Mouse (Mus musculus): ENCODE data around the gene Gm11437. TPM values are rescaled to one million over a fixed set of nuclear protein-coding genes. Genes with fewer than 3 reads are reported as not detected.

The Gm11437 gene
- total RNA-seq (2015) (not detected in 2 replicates), total RNA-seq (2017) (not detected in 2 replicates)

- no peak for ATAC-seq (ENCODE audit: poor library complexity, severe bottlenecking)
These were observed at the start of gene Gm11437 for GRCm38 (mm10) chr11:84167046-84167526. Gene Gm11437 (minus strand): TSS chr11:84167476.

- ATAC-seq (ENCODE audit: poor library complexity, severe bottlenecking), result no peak
These were observed 43.6 kb upstream of the Gm11437 start for GRCm38 (mm10) chr11:84210876-84211275.

- ATAC-seq (ENCODE audit: poor library complexity, severe bottlenecking), result no peak
These were observed 38.5 kb upstream of the Gm11437 start for GRCm38 (mm10) chr11:84205776-84206175.

- ATAC-seq (ENCODE audit: poor library complexity, severe bottlenecking), result no peak
These were observed 30.5 kb upstream of the Gm11437 start for GRCm38 (mm10) chr11:84197607-84198402.

GRCm38 (mm10) chr11:84194751-84195150 is 27.5 kb upstream of the Gm11437 start:
- no peak for ATAC-seq (ENCODE audit: poor library complexity, severe bottlenecking)

- no peak for ATAC-seq (ENCODE audit: poor library complexity, severe bottlenecking)
These were observed 26.0 kb upstream of the Gm11437 start for GRCm38 (mm10) chr11:84193249-84193648.

GRCm38 (mm10) chr11:84190581-84191233 is 23.4 kb upstream of the Gm11437 start:
- no peak for ATAC-seq (ENCODE audit: poor library complexity, severe bottlenecking)

GRCm38 (mm10) chr11:84188530-84188929 is 21.3 kb upstream of the Gm11437 start:
- ATAC-seq (ENCODE audit: poor library complexity, severe bottlenecking), result no peak

GRCm38 (mm10) chr11:84181286-84181685 is 14.0 kb upstream of the Gm11437 start:
- ATAC-seq (ENCODE audit: poor library complexity, severe bottlenecking), result no peak

GRCm38 (mm10) chr11:84179954-84180598 is 12.8 kb upstream of the Gm11437 start:
- peak; percentile 45 for ATAC-seq (ENCODE audit: poor library complexity, severe bottlenecking)

GRCm38 (mm10) chr11:84179226-84179953 is 12.1 kb upstream of the Gm11437 start:
- ATAC-seq (ENCODE audit: poor library complexity, severe bottlenecking), result peak; percentile 94

- ATAC-seq (ENCODE audit: poor library complexity, severe bottlenecking), result no peak
These were observed 11.3 kb upstream of the Gm11437 start for GRCm38 (mm10) chr11:84178571-84178970.

- ATAC-seq (ENCODE audit: poor library complexity, severe bottlenecking), result no peak
These were observed 5.5 kb upstream of the Gm11437 start for GRCm38 (mm10) chr11:84172539-84173435.

GRCm38 (mm10) chr11:84168701-84169288 is 1.5 kb upstream of the Gm11437 start:
- 0 out of 2 replicates have a peak, but pooled peaks have one; percentile 49 for ATAC-seq (ENCODE audit: poor library complexity, severe bottlenecking)

GRCm38 (mm10) chr11:84164561-84164960 is 2.7 kb downstream of the Gm11437 start:
- ATAC-seq (ENCODE audit: poor library complexity, severe bottlenecking), result no peak

- ATAC-seq (ENCODE audit: poor library complexity, severe bottlenecking), result no peak
These were observed 3.2 kb downstream of the Gm11437 start for GRCm38 (mm10) chr11:84164123-84164522.

- no peak for ATAC-seq (ENCODE audit: poor library complexity, severe bottlenecking)
These were observed 10.6 kb downstream of the Gm11437 start for GRCm38 (mm10) chr11:84156535-84157262.

- no peak for ATAC-seq (ENCODE audit: poor library complexity, severe bottlenecking)
These were observed 16.4 kb downstream of the Gm11437 start for GRCm38 (mm10) chr11:84150884-84151283.

- no peak for ATAC-seq (ENCODE audit: poor library complexity, severe bottlenecking)
These were observed 21.2 kb downstream of the Gm11437 start for GRCm38 (mm10) chr11:84146081-84146480.

Data from megakaryocyte, adult 5-6 weeks (primary cell).